Mouse (Mus musculus) neural tube, embryonic 11.5 days (tissue): Measurements from ENCODE around the gene P2rx7. TPM values are rescaled to one million over a fixed set of nuclear protein-coding genes. Genes with fewer than 3 reads are reported as not detected.
"Not testable (repeated sequence)": the region's sequence is repeated elsewhere in the genome, so short reads cannot be mapped to it uniquely, and the experiment has no call there.

ENCODE experiments used
- ATAC-seq: fragments of 200-750 bp; cut with Nextera tagmentation; 2 replicates; pipeline ENCODE4 v1.8.0; 2017; ENCODE audit warnings: moderate number of reproducible peaks, mild to moderate bottlenecking, moderate TSS enrichment, moderate library complexity; ENCODE audit not compliant: insufficient read depth, low FRiP score, low TSS enrichment
- DNase-seq: peaks from one replicate; pipeline ENCODE4 v3.0.0-alpha.2; 2015; ENCODE audit warnings: low spot score
- H3K27ac ChIP-seq: fragments of 300-500 bp; sonication (generic); 2 replicates; pipeline ENCODE4 v1.5.1; 2014; ENCODE audit warnings: low read depth, mild to moderate bottlenecking, low read length
- H3K27me3 ChIP-seq: fragments of 300-500 bp; sonication (generic); 2 replicates; pipeline ENCODE4 v1.6.1; 2014; ENCODE audit warnings: mild to moderate bottlenecking, low read length, mixed read lengths; ENCODE audit not compliant: control insufficient read depth, insufficient read depth
- H3K36me3 ChIP-seq: fragments of 300-500 bp; sonication (generic); 2 replicates; pipeline ENCODE4 v1.6.1; 2014; ENCODE audit warnings: mild to moderate bottlenecking, low read length, moderate library complexity, mixed read lengths; ENCODE audit not compliant: control insufficient read depth, insufficient read depth
- H3K4me1 ChIP-seq: fragments of 300-500 bp; sonication (generic); 2 replicates; pipeline ENCODE4 v1.6.1; 2014; ENCODE audit warnings: low read length, mixed read lengths; ENCODE audit not compliant: control insufficient read depth, insufficient read depth
- H3K4me2 ChIP-seq: fragments of 300-500 bp; sonication (generic); 2 replicates; pipeline ENCODE4 v1.6.1; 2014; ENCODE audit warnings: low read depth, mild to moderate bottlenecking, moderate library complexity
- H3K4me3 ChIP-seq: fragments of 300-500 bp; sonication (generic); 2 replicates; pipeline ENCODE4 v1.5.1; 2014; ENCODE audit warnings: low read depth, low read length
- H3K9ac ChIP-seq: fragments of 300-500 bp; sonication (generic); 2 replicates; pipeline ENCODE4 v1.6.1; 2014; ENCODE audit warnings: mild to moderate bottlenecking, low read length
- H3K9me3 ChIP-seq: fragments of 300-500 bp; sonication (generic); 2 replicates; pipeline ENCODE4 v1.6.1; 2016; ENCODE audit warnings: low read length; ENCODE audit not compliant: control insufficient read depth
- WGBS: fragments of 180-500 bp; shearing (Covaris S2); extraction: QIAGEN DNeasy Blood & Tissue Kit; methylation state at CpG from one replicate; pipeline ENCODE4 v1.1.7; 2014; 5-methylcytosine and 5-hydroxymethylcytosine counted together
- polyA plus RNA-seq: library from polyadenylated mRNA; unstranded; fragments of >200 nt; fragmentation: Nextera tagmentation; extraction: Ambion mirVana; gene quantifications from 2 replicates; pipeline ENCODE4 v1.2.1, GENCODE M21; 2014

P2rx7 gene
- polyA plus RNA-seq, 1 experiment from 2014 or later, result 1.6 TPM

GRCm38 (mm10) chr5:122638296-122638695 is 5.4 kb upstream of the P2rx7 start:
- WGBS, result 73% methylated on average over 2 of the region's 2 CpGs

GRCm38 (mm10) chr5:122639517-122639916 is 4.2 kb upstream of the P2rx7 start:
- no peak overlapping the region for H3K4me2 ChIP-seq
- no peak overlapping the region for H3K4me3 ChIP-seq
- no peaks in the 10 kb centered on the region for H3K27me3 ChIP-seq
- ATAC-seq (no peak), DNase-seq (no peak)
- no peak overlapping the region for H3K27ac ChIP-seq
- WGBS, result 96% methylated on average over 4 of the region's 4 CpGs
- no peak overlapping the region for H3K9ac ChIP-seq
- no peaks in the 10 kb centered on the region for H3K9me3 ChIP-seq
- H3K4me1 ChIP-seq, result no peaks in the 10 kb centered on the region
- no peaks in the 10 kb centered on the region for H3K36me3 ChIP-seq

More at GRCm38 (mm10) chr5:122638296-122638695, 5.4 kb upstream of the P2rx7 start:
- no peaks in the 10 kb centered on the region for H3K36me3 ChIP-seq
- ATAC-seq (no peak), DNase-seq (no peak)
- H3K9me3 ChIP-seq, result no peaks in the 10 kb centered on the region
- H3K4me1 ChIP-seq, result no peaks in the 10 kb centered on the region
- no peak overlapping the region for H3K9ac ChIP-seq
- no peak overlapping the region for H3K27ac ChIP-seq
- H3K4me3 ChIP-seq, result no peak overlapping the region
- no peak overlapping the region for H3K4me2 ChIP-seq
- no peaks in the 10 kb centered on the region for H3K27me3 ChIP-seq

GRCm38 (mm10) chr5:122639986-122640385 is 3.7 kb upstream of the P2rx7 start:
- no peak for DNase-seq
- Histone ChIP-seq H3K9me3 (no peaks in the 10 kb centered on the region), H3K27ac (no peak overlapping the region), H3K9ac (no peak overlapping the region), H3K27me3 (no peaks in the 10 kb centered on the region), H3K36me3 (no peaks in the 10 kb centered on the region), H3K4me3 (no peak overlapping the region), H3K4me1 (no peaks in the 10 kb centered on the region), H3K4me2 (no peak overlapping the region)
- no peak for ATAC-seq
- 87% methylated on average over 5 of the region's 5 CpGs for WGBS

DNA sequence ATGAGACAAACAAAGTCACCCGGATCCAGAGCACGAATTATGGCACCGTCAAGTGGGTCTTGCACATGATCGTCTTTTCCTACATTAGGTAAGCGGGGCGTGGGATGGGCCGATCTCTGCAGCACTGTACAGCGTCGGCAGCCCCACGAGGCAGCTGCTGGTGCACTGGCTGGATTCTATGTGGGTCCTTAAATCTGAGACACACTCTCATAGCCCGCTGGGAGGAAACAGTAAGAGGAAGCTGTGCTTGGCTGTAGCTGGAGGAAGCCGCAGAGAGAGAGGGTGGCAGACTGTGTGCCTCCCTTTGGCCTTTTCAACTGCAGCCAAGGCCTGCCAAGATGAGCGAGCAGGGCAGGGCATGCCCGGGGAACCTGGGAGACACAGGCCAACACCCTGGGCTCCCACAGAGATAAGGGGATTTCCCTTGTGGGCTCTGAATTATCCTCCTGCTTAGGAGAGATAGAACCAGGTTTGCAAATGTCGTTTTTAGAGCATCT is 448 bp downstream of the P2rx7 start:
- Histone ChIP-seq H3K4me3 (no peak overlapping the region), H3K9me3 (no peaks in the 10 kb centered on the region), H3K4me2 (no peak overlapping the region), H3K27me3 (no peaks in the 10 kb centered on the region), H3K9ac (no peak overlapping the region), H3K27ac (no peak overlapping the region), H3K36me3 (no peaks in the 10 kb centered on the region), H3K4me1 (no peaks in the 10 kb centered on the region)
- DNase-seq (peak; percentile 7), ATAC-seq (no peak)
- WGBS, result 78% methylated on average over 15 of the region's 15 CpGs

DNA sequence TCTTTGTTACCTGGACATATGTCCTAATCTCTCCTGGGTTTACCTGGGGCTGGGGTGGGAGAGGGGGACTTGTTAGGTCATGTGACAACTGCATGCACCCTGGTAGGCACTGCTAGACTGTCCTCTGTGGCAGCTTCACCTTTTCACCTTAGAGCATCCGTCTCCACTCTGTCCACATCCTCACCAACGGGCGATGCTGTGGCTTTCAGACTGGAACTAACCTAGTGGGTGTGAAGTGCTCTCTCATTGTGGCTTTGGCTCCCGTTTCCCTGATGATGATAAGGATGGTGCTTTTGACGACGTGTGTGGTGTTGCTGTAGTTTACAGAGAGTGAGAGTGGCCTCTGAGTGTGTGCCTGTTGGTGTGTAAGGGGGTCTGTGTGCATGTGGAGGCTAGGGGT is 1.6 kb downstream of the P2rx7 start:
- H3K9me3 ChIP-seq, result no peaks in the 10 kb centered on the region
- H3K9ac ChIP-seq, result no peak overlapping the region
- ATAC-seq (no peak), DNase-seq (peak; percentile 2)
- no peaks in the 10 kb centered on the region for H3K4me1 ChIP-seq
- H3K27me3 ChIP-seq, result no peaks in the 10 kb centered on the region
- no peak overlapping the region for H3K27ac ChIP-seq
- no peak overlapping the region for H3K4me2 ChIP-seq
- no peak overlapping the region for H3K4me3 ChIP-seq
- WGBS, result 85% methylated on average over 6 of the region's 6 CpGs
- H3K36me3 ChIP-seq, result no peaks in the 10 kb centered on the region

- H3K27me3 ChIP-seq, result no peaks in the 10 kb centered on the region
- no peak overlapping the region for H3K4me2 ChIP-seq
- H3K36me3 ChIP-seq, result no peaks in the 10 kb centered on the region
- no peaks in the 10 kb centered on the region for H3K4me1 ChIP-seq
- H3K4me3 ChIP-seq, result no peak overlapping the region
- no peak overlapping the region for H3K9ac ChIP-seq
- H3K9me3 ChIP-seq, result no peaks in the 10 kb centered on the region
- DNase-seq, result peak; percentile 7
- 88% methylated on average over 11 of the region's 11 CpGs for WGBS
- ATAC-seq, result no peak
- no peak overlapping the region for H3K27ac ChIP-seq
Observed at GRCm38 (mm10) chr5:122646050-122646449, 2.3 kb downstream of the P2rx7 start.

DNA sequence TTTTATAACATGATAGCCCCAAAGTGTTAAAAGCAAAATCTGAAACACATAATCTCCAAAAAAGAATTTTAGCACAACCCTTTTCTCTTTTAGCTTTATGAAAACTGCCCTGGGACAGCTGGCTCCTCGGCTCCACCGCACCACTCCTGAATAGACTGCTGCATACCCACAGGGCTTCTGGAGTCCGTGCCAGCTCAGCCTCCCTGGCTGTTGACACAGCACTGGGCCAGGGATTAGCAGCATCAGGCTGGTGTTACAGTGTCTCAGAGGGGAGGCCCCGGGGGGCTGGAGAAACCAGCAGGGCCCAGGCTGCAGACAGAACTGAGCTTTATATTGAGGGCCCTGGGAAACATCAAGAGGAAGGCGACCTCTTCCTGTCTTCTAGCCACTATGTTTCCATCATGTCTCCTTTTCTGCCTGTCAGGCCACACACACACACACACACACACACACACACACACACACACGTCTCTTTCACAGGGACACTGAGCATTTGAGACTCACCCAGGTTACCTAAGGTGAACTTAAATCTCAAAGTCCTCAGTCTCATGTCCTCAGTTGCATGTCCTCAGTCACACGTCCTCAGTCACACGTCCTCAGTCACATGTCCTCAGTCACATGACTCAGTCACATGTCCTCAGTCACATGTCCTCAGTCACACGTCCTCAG is 3.7 kb downstream of the P2rx7 start:
- DNase-seq, result peak; percentile 9
- no peak for ATAC-seq
- H3K9ac ChIP-seq, result no peak overlapping the region
- H3K4me3 ChIP-seq, result no peak overlapping the region
- H3K4me1 ChIP-seq, result no peaks in the 10 kb centered on the region
- H3K9me3 ChIP-seq, result no peaks in the 10 kb centered on the region
- no peaks in the 10 kb centered on the region for H3K27me3 ChIP-seq
- no peaks in the 10 kb centered on the region for H3K36me3 ChIP-seq
- H3K4me2 ChIP-seq, result no peak overlapping the region
- WGBS, result 89% methylated on average over 9 of the region's 9 CpGs
- H3K27ac ChIP-seq, result no peak overlapping the region

DNA sequence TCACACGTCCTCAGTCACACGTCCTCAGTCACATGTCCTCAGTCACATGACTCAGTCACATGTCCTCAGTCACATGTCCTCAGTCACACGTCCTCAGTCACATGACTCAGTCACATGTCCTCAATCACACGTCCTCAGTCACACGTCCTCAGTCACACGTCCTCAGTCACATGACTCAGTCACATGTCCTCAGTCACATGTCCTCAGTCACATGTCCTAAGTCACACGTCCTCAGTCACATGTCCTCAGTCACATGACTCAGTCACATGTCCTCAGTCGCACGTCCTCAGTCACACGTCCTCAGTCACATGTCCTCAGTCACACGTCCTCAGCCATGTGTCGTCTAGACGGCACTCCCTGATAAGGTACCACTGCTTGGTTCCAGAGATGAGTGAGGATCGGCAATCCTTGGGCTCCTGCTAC is 4.3 kb downstream of the P2rx7 start:
- not testable (repeated sequence) for H3K4me2 ChIP-seq, H3K4me3 ChIP-seq, ATAC-seq, H3K9ac ChIP-seq, H3K27ac ChIP-seq, H3K36me3 ChIP-seq, H3K27me3 ChIP-seq, H3K9me3 ChIP-seq, H3K4me1 ChIP-seq
- DNase-seq, result peak; percentile 19
- WGBS, result 97% methylated on average over 14 of the region's 14 CpGs

GRCm38 (mm10) chr5:122649264-122649663 is 5.6 kb downstream of the P2rx7 start:
- H3K4me1 ChIP-seq, result peaks cover 14% of the 10 kb centered on the region; the same call in 1 of the 2 replicates
- DNase-seq (peak; percentile 5), ATAC-seq (no peak)
- WGBS, result 77% methylated on average over 8 of the region's 8 CpGs
- no peaks in the 10 kb centered on the region for H3K36me3 ChIP-seq
- H3K9me3 ChIP-seq, result no peaks in the 10 kb centered on the region
- no peak overlapping the region for H3K4me2 ChIP-seq
- no peak overlapping the region for H3K9ac ChIP-seq
- no peak overlapping the region for H3K27ac ChIP-seq
- no peaks in the 10 kb centered on the region for H3K27me3 ChIP-seq
- H3K4me3 ChIP-seq, result no peak overlapping the region
